Mouse (Mus musculus) adrenal gland, postnatal 36 days (tissue): ENCODE data around the gene Rab7b. TPM values are rescaled to one million over a fixed set of nuclear protein-coding genes. Genes with fewer than 3 reads are reported as not detected.

Experiments
- DNase-seq, 2 experiments: peaks; one replicate each; pipeline ENCODE4 v3.0.0; 2021; ENCODE audit warnings: mixed read lengths in 1 of 2
- long read RNA-seq, 2 experiments: library from polyadenylated mRNA; stranded (forward); transcript quantifications; one replicate each; pipeline ENCODE4 v2.0.0; 2021; ENCODE audit warnings: borderline sequencing depth in 2 of 2
- total RNA-seq, 2 experiments: library from RNA; stranded (reverse); gene quantifications; 2 replicates each; pipeline ENCODE4 v1.2.3; 2021

Gene Rab7b
- total RNA-seq: 1 to 10 TPM; 3.3 to 5.8 TPM
- long read RNA-seq, experiment 1, full-length matches to known transcripts: 3 of 4 reads
- long read RNA-seq, experiment 1, partial matches to known transcripts: 0 of 4 reads
- long read RNA-seq, experiment 1, other reads (novel, unspliced or antisense): 1 of 4 reads
- long read RNA-seq, experiment 2, full-length matches to known transcripts: 5 of 5 reads
- long read RNA-seq, experiment 2, partial matches to known transcripts: 0 of 5 reads
- long read RNA-seq, experiment 2, other reads (novel, unspliced or antisense): 0 of 5 reads

DNA sequence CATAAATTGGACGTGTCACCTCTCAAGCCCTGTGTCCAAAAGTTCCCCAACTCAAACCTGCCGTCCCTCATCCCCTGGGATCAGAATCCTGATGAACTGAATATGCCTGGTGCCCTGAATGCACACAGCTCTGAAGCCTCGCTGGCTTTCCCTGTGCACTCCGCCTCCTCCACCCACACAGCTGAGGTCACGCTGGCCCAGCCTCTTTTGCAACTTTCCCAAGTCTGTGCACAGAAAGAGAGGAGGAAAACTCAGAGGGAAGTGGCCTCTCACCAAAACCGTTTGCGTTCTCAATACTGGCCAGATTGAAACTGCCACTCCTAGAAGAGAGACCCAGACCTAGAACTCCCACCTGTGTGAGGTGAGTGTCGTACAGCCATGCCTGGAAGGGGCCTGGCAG is at the start of gene Rab7b:
Rab7b (plus strand) TSS at position 221 of the 400 bp plus-strand sequence.
- peak; percentile 82 to 83 for DNase-seq

DNA sequence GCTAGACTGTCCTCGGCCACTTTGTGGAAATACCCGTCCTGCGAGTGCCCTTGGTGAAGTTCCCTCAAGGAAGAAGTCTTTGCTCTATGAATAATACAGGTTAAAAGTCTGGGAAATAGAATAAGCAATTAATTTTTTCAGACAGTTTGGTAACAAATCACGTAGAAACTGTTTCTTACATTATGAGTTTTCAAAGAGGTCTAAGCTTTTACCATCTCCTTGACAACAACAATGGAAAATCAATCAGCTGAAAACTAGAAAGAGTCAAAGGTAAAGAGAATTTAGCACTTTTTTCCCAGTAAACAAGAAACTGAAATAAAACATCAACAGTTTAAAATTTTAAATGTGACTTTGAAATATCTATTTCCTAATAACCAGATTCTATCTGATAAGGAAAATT is 48.4 kb upstream of the Rab7b start:
- no peak for DNase-seq

DNA sequence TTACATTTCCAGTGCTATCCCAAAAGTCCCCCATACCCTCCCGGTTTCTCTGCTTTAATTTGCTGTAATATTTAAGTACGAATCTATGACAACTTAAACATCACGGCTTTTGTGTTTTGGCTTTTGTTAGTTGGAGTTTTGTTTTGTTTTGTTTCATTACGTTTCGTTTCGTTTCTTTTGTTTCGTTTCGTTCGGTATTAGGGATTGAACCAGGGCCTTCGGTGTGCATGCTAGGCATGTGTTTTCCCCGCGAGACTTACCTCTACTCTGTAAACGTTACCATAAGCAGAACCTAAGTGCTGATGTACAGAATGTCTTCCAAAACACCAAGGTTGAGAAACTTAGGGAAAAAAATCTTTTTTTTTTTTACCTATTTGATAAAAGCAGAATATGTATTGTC is 46.9 kb upstream of the Rab7b start:
- DNase-seq: no peak

DNA sequence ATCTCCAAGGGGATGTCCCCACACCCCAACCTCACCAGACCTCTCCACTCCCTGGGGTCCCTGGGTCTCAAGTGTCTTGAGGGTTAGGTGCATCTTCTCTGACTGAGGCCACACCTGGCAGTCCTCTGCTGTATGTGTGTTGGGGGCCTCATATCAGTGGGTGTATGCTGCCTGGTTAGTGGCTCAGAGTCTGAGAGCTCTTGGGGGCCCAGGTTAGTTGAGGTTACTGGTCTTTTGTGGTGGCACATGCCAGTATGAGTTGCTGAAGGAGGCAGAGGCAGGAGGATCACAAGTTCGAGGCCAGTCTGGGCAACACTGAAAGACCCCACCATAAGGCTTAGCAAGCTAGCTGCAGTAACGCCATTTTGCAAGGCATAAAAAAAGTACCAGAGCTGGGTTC is 46.2 kb upstream of the Rab7b start:
- no peak for DNase-seq

DNA sequence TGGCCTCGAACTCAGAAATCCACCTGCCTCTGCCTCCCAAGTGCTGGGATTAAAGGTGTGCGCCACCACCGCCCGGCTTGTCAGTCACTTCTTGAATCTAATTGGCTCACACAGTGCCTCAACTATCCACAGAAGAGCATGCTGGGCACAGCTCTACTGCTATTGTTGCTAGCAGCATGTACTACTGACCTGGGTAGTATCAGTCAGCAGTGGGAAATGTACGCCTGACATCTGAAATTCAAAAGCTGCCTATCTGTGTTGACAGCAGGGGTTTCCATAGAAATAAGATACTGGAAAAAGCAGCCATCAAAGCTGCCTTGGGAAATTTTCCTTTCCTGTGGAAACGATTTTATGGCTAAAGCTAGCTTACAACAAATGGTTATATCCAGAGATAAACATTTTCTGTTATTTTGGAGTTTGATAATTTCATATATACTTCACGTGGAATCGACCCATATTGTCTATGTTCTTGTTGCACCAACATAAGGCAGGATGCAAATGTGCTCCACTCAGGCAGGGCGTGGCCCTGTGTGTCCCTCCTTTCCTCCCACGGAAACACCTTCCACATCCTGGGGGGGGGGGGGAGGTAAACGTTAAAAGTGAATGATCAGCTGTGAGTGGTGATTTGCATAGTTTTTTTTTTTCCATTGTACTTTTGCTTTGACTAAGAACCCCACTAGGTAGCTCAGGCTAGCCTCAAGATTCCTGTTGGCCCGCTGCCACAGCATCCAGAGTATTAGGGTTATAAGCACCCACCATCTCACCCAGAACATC is 35.6 kb upstream of the Rab7b start:
- DNase-seq: no peak

DNA sequence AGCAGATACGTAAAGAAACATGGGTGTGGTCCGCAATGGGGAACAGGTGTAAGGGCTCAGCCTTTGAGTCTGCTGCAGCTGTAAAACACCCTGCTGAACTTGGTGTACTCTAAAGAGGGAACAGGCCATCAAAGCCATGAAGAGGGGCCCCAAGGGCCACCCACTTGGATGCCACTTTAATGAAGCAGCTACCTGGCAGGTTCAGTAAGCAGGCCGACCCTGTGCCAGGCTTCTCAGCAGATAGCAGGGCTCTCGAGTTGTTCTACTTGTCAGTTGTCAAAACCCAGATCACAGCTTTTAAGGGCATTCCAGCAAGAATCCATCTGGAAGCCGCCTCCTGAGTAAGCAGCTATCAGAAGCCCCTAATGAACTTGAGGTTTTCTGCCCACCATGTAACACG is 32.9 kb upstream of the Rab7b start:
- no peak for DNase-seq

DNA sequence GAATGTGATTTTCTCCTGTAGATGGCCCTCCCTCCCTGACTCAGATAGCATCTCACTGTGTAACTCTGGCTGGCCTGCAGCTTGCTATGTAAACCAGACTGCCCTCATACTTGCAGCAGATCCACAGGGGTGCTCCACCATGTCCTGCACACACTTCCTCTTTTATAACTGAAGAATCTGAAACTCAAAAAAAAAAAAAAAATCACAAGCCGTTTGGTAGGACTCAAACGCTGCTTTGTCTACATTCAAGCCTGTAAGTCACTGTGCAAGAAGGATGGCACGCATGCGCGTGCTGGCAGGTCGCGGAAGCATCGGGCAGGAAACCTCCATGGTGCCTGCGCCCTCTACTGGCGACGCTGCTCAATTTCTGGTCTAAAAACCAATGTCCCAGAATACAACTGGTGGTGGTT is 30.5 kb upstream of the Rab7b start:
- peak; percentile 93 to 94 for DNase-seq

DNA sequence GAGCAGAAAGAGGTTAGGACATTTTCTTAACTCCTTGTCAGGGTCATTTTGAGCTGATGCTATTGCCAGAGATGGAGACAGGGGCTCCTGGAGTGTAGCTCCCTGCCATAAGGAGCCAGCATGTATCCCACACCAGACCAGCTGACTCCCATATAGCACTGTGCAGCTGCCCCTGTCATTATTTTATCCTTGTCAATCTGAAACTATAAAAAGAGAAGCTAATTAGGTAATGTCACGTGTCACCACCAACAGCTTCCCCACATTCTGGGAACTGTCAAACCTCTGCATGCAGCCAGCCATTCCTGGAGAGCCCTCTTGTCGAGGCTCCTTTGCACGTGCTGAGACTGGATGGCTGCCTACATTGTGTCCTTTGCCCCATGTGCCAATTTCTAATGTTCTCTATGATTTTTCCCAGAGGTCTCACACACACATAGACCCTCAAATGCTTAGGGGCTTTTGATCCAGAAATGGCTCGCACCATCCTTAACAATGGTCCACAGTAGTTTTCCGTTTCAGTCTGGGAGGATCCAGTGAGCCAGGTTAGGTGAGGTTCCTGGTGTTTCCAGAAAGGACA is 28.9 kb upstream of the Rab7b start:
- no peak for DNase-seq

DNA sequence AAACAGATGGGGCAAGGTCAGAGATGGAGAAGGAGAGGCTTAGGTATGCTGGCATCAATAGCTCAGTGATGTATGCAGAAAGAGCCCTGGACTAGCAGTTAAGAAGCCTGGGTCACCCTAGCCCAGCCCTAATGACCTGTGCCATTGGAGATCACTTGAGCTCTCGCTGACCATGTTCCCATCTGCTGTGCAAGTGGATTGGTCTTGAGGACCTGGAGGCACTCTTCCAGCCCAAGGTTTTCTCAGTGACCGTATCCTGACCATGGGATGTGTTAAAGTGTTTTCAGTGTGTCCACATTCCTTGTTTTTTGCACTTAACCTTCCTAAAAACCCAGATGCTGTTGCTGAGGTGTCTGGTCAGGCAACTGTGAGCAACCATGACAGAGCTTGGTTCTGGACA is 28.2 kb upstream of the Rab7b start:
- DNase-seq: no peak

DNA sequence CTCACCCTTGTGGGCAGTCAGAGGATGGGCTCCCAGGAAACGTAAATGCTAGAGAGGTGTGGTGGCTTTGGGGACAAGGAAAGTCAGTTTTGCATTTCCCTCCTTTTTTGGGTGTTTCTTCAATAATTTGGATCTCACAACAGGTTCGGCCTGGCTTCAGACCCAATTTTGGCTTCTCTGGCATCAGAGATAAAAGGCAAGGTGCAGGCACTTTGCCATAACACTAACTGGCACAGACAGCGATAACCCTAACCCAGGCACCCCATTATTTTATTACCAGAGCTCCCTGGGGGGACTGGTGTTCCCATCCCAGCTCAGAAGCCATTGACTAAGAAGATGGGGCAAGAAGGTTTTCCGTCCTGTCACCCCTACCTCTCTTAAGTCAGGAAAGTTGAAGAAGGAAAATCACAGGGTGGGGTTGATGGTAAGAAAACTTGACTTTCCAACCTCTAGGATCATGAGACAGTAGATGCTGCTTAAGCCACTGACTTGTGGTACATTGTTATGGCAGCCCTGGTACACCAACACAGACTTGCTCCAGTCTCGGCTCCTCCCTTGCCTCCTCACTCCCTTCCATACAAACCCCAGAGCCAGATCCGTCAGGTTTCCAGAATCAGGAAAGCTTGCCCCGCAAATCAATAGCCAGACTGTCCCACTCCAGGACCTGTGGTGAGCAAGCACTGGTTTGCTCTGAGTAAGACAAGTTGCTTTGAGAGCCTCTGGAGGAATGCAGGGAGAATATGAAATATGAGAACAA is 27.6 kb upstream of the Rab7b start:
- DNase-seq: no peak

DNA sequence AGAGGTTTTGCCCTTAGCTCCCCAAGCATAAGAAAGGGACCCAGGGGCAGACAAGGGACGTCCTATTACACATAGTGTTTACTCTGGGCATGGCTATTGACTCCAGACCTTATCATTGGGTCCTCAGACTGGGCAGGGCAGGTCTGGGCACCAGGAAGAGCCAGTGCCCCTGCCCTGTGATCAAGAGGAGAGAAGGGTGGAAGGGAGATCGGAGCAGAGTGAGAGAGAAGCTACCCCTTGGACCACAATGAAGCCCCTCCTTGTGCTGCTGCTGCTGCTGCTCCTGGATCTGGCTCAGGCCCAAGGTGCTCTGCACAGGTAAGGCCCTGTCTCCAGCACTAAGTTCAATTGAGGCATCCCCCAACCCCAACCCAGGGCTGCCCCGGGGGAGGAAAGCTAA is 26.7 kb upstream of the Rab7b start:
- no peak for DNase-seq

DNA sequence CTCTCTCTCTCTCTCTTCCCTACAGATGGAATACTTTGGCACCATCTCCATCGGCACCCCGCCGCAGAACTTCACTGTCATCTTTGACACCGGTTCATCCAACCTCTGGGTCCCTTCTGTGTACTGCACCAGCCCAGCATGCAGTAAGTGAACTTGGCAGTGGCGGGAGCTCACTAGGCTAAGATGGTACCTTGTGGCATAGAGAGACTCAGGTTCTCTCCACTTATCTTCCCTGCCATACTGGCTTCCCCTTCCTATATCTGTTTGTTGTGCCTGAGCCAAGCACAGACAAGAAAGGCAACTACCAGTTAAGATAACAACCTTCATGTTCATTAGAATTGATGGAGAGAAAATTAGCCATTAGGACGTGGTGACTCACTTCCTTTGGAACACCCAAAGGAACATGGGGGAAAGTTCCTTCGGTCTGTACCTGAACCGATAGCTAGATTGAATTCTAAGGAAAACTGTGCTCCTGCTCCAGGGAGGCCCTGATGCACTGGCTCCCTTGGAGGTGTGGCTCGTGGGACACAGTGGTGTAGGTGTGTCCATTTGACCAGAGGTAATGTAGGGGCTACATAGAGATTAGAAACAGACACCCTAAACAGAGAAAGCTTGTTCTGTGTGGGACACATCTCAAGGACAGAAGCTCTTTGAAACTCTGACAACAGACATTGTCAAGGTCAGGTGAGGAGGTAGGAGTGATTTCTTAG is 25.1 kb upstream of the Rab7b start:
- no peak for DNase-seq

DNA sequence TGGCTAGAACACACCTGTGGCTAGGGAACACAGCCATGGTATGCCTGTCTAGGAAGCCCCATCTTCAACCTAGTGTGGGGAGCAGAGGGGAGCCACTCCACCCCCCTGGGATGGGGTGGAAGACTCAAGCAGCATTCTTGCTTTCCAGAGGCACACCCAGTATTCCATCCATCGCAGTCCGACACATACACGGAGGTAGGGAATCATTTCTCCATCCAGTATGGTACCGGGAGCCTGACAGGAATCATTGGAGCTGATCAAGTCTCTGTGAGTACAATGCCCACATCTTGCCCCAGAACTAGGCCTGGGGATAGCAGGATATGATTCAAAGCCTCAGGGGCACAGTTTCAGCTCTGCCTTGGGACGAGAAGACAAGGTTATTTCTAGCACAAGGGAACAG is 24.4 kb upstream of the Rab7b start:
- DNase-seq: no peak

DNA sequence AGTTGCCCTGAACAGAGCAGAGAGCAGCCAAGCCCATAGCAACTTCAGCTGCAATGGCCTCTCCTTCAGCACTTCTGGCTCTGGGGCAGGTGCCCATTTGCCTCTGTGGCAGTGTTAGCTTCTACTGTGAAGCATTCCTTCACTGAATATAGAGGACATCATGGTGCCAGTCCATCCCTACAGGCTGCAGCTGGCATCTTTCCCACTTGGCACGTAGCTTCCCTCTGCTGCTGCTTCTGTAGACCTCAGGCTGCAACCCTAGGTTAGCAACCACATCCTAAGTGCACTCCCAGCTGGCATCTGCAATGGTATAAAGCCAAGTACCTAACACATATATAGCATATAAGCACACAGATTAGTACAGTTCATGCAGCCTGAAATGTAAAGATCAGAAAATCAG is 22.6 kb upstream of the Rab7b start:
- DNase-seq: peak; percentile 15 to 17

DNA sequence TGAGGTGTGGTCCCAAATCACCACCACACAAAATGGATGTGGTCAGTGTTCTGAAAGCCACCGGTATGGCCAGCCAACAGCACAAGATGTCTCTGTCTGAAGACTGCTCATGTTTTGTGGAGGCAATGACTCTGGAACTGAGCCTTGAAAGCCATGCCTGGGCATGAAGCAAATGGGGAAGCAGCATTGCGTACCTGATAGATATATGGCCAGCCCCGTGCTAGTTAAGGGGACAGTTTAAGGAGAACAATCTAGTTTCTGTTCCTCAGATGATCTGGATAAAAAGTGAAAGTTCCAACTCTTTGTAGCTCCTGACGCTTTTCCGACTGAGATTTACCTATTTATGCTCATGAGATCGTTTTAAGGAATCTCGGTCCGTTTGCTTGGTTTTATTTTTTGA is 17.4 kb upstream of the Rab7b start:
- no peak for DNase-seq

DNA sequence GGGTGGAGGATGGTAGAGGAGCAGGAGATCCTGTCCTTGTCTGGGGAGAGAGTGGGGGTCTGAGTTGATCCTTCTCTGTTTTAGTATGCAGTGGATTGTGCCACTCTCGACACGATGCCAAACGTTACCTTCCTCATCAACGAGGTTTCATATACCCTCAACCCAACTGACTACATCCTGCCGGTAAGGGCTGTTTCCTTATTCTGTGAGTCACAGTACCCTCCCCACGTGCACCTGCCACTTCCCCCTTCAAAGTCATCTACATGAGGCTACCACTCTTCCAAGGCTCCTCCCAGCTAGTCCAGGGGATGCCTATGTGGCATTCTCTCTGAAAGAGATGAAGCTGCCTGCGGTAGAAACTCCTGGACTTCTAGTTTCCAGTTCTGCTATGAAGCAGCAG is 16.1 kb upstream of the Rab7b start:
- DNase-seq: no peak

DNA sequence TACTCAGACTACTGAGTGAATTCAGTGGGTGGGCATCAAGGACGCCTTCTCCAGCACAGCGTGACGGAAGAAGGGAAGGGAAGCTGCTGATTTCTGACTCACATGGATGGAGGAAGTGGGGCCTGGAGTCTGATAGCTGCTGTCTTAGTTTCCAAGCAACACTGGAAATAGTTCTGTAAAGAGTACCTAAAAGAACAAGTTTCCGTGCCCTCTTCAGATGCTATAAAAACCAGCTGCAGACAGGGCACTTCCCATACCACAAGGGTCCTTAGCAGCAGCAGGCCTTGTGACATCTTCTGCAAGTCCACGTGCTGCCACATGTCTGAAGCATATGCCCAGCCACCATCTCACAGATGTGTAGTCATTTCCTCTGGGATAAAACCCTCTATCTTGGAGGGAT is 8.9 kb upstream of the Rab7b start:
- no peak for DNase-seq

DNA sequence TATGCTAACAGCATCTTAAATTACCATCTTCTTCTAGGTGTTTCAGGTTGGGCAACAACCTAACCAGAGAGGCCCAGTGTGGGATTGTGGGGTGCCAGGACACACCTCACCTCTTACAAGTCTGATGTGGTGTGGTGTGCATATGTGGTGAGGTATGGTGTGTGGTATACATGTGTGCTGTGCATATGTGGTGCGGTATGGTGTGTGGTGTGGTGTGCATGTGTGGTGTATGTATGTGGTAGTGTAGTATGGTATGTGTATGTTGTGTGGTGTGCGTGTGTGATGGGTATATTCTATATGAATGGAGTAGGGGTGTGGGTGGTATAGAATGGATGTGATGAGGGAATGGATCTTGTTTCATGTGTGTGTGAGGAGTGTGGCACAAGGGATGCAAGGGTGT is 756 bp upstream of the Rab7b start:
- DNase-seq: no peak

DNA sequence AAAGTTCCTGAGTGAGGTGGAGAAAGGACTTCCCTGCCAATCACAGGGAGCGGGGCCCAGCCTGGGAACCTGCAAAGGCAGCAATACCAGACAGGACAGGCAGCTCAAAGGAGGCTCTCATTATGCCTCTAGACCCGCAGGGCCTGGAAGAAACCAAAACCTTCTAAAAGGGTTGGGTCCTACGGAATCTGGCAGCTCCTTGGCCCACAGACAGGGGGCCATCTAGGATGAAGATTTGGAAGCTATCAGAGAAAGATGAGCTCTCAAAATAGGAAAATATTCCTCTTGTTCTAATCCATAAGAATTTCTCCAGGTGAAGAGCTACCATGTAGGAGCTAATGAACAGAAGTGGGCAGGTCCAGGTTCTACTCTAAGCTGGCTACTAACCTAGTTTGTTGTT is 521 bp downstream of the Rab7b start:
- DNase-seq: no peak

DNA sequence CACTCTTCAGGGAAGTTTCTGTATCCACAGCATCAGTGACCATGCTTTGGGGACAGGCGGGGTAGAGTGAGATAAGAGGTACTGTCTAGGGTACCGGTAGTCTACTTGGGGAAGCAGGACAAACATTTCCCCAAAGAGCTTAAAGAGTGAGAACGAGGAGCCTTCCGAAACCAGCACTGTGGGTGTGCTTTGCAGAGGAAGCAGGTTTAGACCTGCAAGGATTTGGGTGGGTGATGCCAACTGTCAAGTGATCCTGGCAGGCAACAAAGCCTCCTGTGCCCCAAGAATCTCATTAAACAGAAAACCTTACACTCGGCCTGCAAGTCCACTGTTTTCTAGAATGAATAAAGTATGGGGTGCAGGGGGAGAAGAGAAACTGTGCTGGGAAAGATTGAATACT is 1.4 kb downstream of the Rab7b start:
- DNase-seq: no peak

DNA sequence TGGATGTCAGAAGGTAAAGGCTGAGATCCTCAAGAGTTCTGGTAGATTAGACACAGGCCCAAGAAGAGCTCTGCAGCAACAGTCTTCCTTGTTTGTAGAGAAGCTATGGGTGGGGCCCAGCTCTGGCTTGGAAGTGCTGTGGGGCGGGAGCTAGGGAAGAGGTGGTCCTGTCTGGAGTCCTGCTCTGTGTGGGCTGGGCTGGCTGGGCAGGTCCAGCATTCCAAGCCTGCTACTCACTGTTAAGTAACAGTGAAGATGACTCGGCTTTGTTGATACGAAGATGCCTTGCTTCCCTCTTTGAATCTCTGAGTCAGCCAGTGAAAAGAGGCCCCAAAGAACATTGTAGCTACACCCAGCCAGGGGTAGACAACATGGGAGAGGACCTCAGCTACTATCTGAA is 1.9 kb downstream of the Rab7b start:
- DNase-seq: peak; percentile 54 to 67

DNA sequence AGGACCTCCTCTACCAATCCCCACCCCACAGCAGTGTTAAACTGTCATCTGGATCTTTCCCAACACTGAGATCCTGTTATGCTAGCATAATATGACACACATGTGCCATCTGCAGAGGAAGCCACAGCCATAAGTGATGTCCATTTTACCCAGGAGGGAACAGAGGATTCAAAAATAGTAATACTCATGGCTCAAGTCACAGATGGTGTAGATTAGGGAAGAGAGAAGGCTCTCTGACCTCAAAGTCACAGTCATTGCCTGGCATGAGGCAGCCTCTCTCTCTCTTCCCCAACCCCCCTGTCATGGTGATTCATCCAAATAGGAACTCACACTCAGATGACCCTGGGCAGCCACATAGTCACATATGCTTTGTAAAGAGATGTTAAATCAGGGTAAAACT is 2.9 kb downstream of the Rab7b start:
- DNase-seq: peak; percentile 73 to 78
